Mouse (Mus musculus): ENCODE data around the gene St8sia6. TPM values are rescaled to one million over a fixed set of nuclear protein-coding genes. Genes with fewer than 3 reads are reported as not detected.

St8sia6 gene
- total and polyA plus RNA-seq, 2 experiments from 2014 or later: 0.70 to 9.1 TPM

DNA sequence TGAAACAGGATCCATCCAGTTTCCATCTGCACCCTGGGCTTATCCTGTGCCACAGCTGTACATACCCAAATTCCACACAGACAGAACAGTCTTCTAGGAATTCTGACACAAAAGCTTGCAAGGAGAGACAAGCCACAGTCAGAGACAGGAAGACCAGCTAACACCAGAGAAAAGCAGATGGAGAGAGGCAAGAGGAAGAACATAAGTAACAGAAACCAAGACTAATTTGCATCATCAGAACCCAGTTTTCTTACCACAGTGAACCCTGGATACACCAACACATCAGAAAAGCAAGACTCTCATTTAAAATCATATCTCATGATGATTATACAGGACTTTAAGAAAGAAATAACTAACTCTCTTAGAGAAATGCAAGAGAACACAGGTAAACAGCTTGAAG is 16.8 kb downstream of the St8sia6 start:
- no peak overlapping the region for H3K4me2 ChIP-seq (ENCODE audit: low read depth, low read length)
- H3K27ac ChIP-seq (ENCODE audit: low read depth): no peak overlapping the region
- no peak overlapping the region for H3K4me3 ChIP-seq (ENCODE audit: low read depth, low read length)
- H3K9me3 ChIP-seq (replicated peaks; ENCODE audit: control insufficient read depth, low read length): no peaks in the 10 kb centered on the region
- H3K36me3 ChIP-seq (replicated peaks; ENCODE audit: control insufficient read depth, insufficient read depth, low read length): no peaks in the 10 kb centered on the region
- TF ChIP-seq CTCF (IDR thresholded peaks at IDR 0.05; ENCODE audit: low read depth) (no peak), EP300 (IDR thresholded peaks at IDR 0.05; ENCODE audit: low read depth) (no peak)
- no peak overlapping the region for H3K9ac ChIP-seq (replicated peaks; ENCODE audit: low read depth, low read length)
- ATAC-seq (ENCODE audit: insufficient read depth, low read depth) (no peak), DNase-seq (ENCODE audit: low spot score) (no peak)
- H3K27me3 ChIP-seq (ENCODE audit: control insufficient read depth, insufficient read depth, low read length): no peaks in the 10 kb centered on the region
- H3K4me1 ChIP-seq (ENCODE audit: control insufficient read depth, insufficient read depth): no peaks in the 10 kb centered on the region

- no peak for DNase-seq (ENCODE audit: low spot score)
- WGBS: 72% methylated on average over 1 of the region's 1 CpGs
- TF ChIP-seq EP300 (IDR thresholded peaks at IDR 0.05; ENCODE audit: low read depth): no peak
- no peak for TF ChIP-seq CTCF (IDR thresholded peaks at IDR 0.05; ENCODE audit: low read depth)
- Histone ChIP-seq H3K36me3 (replicated peaks; ENCODE audit: control insufficient read depth, insufficient read depth, low read length) (no peaks in the 10 kb centered on the region), H3K4me3 (ENCODE audit: low read depth, low read length) (no peak overlapping the region), H3K9ac (replicated peaks; ENCODE audit: low read depth, low read length) (no peak overlapping the region), H3K27ac (ENCODE audit: low read depth) (no peak overlapping the region), H3K4me2 (ENCODE audit: low read depth, low read length) (no peak overlapping the region), H3K4me1 (ENCODE audit: control insufficient read depth, insufficient read depth) (no peaks in the 10 kb centered on the region), H3K9me3 (replicated peaks; ENCODE audit: control insufficient read depth, low read length) (no peaks in the 10 kb centered on the region), H3K27me3 (ENCODE audit: control insufficient read depth, insufficient read depth, low read length) (no peaks in the 10 kb centered on the region)
- no peak for ATAC-seq (ENCODE audit: insufficient read depth, low read depth)
Observed at GRCm38 (mm10) chr2:13776453-13776852, 17.4 kb downstream of the St8sia6 start.

- DNase-seq (ENCODE audit: low spot score): no peak
- WGBS: 84% methylated on average over 3 of the region's 3 CpGs
- H3K36me3 ChIP-seq (replicated peaks; ENCODE audit: control insufficient read depth, insufficient read depth, low read length): no peaks in the 10 kb centered on the region
- ATAC-seq (ENCODE audit: insufficient read depth, low read depth): no peak
- H3K9ac ChIP-seq (replicated peaks; ENCODE audit: low read depth, low read length): no peak overlapping the region
- no peaks in the 10 kb centered on the region for H3K9me3 ChIP-seq (replicated peaks; ENCODE audit: control insufficient read depth, low read length)
- no peak overlapping the region for H3K4me3 ChIP-seq (ENCODE audit: low read depth, low read length)
- H3K27me3 ChIP-seq (ENCODE audit: control insufficient read depth, insufficient read depth, low read length): no peaks in the 10 kb centered on the region
- H3K4me2 ChIP-seq (ENCODE audit: low read depth, low read length): no peak overlapping the region
- H3K4me1 ChIP-seq (ENCODE audit: control insufficient read depth, insufficient read depth): no peaks in the 10 kb centered on the region
- H3K27ac ChIP-seq (ENCODE audit: low read depth): no peak overlapping the region
- no peak for TF ChIP-seq CTCF (IDR thresholded peaks at IDR 0.05; ENCODE audit: low read depth)
- no peak for TF ChIP-seq EP300 (IDR thresholded peaks at IDR 0.05; ENCODE audit: low read depth)
Observed at GRCm38 (mm10) chr2:13775056-13775455, 18.8 kb downstream of the St8sia6 start.

GRCm38 (mm10) chr2:13768524-13768923 is 25.3 kb downstream of the St8sia6 start:
- Histone ChIP-seq H3K4me3 (ENCODE audit: low read depth, low read length) (no peak overlapping the region), H3K9ac (replicated peaks; ENCODE audit: low read depth, low read length) (no peak overlapping the region), H3K9me3 (replicated peaks; ENCODE audit: control insufficient read depth, low read length) (no peaks in the 10 kb centered on the region), H3K27ac (ENCODE audit: low read depth) (no peak overlapping the region), H3K27me3 (ENCODE audit: control insufficient read depth, insufficient read depth, low read length) (no peaks in the 10 kb centered on the region), H3K4me1 (ENCODE audit: control insufficient read depth, insufficient read depth) (no peaks in the 10 kb centered on the region), H3K36me3 (replicated peaks; ENCODE audit: control insufficient read depth, insufficient read depth, low read length) (no peaks in the 10 kb centered on the region), H3K4me2 (ENCODE audit: low read depth, low read length) (no peak overlapping the region)
- WGBS: 64% methylated on average over 5 of the region's 5 CpGs
- TF ChIP-seq CTCF (IDR thresholded peaks at IDR 0.05; ENCODE audit: low read depth): no peak
- no peak for TF ChIP-seq EP300 (IDR thresholded peaks at IDR 0.05; ENCODE audit: low read depth)
- DNase-seq (ENCODE audit: low spot score): no peak
- ATAC-seq (ENCODE audit: insufficient read depth, low read depth): no peak

DNA sequence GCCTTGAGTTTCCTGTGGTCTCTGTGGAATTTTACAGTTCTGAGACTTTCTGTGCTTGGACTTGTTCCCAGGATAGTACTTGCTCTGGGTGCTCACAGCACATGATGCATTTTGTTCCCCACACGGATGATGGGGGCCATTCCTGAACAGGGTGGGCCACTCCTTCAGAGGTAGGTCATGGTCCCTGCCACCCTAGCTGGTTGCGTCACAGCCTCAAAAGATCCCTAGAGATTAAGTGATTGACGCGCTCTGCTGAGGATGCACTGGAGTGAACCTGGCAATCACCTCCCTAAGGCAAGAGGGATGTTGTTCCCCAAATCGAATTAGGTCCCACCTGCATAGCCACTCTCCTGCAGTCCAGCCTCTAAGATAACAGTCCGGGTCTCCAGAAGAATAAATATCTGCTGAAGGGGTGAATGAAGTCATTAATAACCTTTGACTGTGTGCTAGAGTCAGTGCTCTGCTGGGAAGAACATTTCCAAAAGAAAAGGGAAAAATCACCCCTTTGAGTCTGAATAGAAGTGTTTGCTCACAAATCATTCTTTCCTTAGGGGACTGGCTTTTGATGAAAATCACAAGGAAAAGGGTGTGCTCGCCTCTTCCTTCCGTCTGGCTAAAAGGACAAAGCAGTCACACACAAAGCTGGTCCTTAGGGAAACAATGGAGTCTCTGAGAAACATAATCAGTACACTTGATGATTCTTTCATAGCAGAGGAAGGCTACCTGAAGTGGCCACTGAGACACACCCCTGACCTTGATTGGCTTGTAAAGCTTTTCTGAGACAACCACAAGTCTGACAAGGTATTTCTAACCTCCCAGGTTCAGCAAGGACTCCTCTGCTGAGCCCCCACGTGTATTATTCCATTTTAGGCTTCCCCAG is 26.1 kb downstream of the St8sia6 start:
- DNase-seq (ENCODE audit: low spot score): no peak
- WGBS: 56% methylated on average over 9 of the region's 9 CpGs
- Histone ChIP-seq H3K27me3 (ENCODE audit: control insufficient read depth, insufficient read depth, low read length) (no peaks in the 10 kb centered on the region), H3K9ac (replicated peaks; ENCODE audit: low read depth, low read length) (no peak overlapping the region), H3K4me3 (ENCODE audit: low read depth, low read length) (no peak overlapping the region), H3K4me2 (ENCODE audit: low read depth, low read length) (no peak overlapping the region), H3K4me1 (ENCODE audit: control insufficient read depth, insufficient read depth) (no peaks in the 10 kb centered on the region), H3K36me3 (replicated peaks; ENCODE audit: control insufficient read depth, insufficient read depth, low read length) (no peaks in the 10 kb centered on the region), H3K9me3 (replicated peaks; ENCODE audit: control insufficient read depth, low read length) (no peaks in the 10 kb centered on the region), H3K27ac (ENCODE audit: low read depth) (peak overlapping the region; percentile 1; the same call in 1 of the 2 replicates)
- ATAC-seq (ENCODE audit: insufficient read depth, low read depth): no peak; the same call in none of the 2 replicates
- no peak for TF ChIP-seq EP300 (IDR thresholded peaks at IDR 0.05; ENCODE audit: low read depth)
- TF ChIP-seq CTCF (IDR thresholded peaks at IDR 0.05; ENCODE audit: low read depth): no peak

- no peaks in the 10 kb centered on the region for H3K9me3 ChIP-seq (replicated peaks; ENCODE audit: control insufficient read depth, low read length)
- H3K4me2 ChIP-seq (ENCODE audit: low read depth, low read length): no peak overlapping the region
- no peaks in the 10 kb centered on the region for H3K36me3 ChIP-seq (replicated peaks; ENCODE audit: control insufficient read depth, insufficient read depth, low read length)
- no peak overlapping the region for H3K27ac ChIP-seq (ENCODE audit: low read depth)
- no peak for TF ChIP-seq CTCF (IDR thresholded peaks at IDR 0.05; ENCODE audit: low read depth)
- no peak for TF ChIP-seq EP300 (IDR thresholded peaks at IDR 0.05; ENCODE audit: low read depth)
- H3K4me1 ChIP-seq (ENCODE audit: control insufficient read depth, insufficient read depth): no peaks in the 10 kb centered on the region
- DNase-seq (ENCODE audit: low spot score) (no peak), ATAC-seq (ENCODE audit: insufficient read depth, low read depth) (no peak)
- H3K27me3 ChIP-seq (ENCODE audit: control insufficient read depth, insufficient read depth, low read length): no peaks in the 10 kb centered on the region
- H3K9ac ChIP-seq (replicated peaks; ENCODE audit: low read depth, low read length): no peak overlapping the region
- H3K4me3 ChIP-seq (ENCODE audit: low read depth, low read length): no peak overlapping the region
Observed at GRCm38 (mm10) chr2:13760366-13760765, 33.5 kb downstream of the St8sia6 start.

Measured in heart, postnatal 0 days (tissue).